Mouse (Mus musculus): ENCODE data around the gene 4933425L06Rik. TPM values are rescaled to one million over a fixed set of nuclear protein-coding genes. Genes with fewer than 3 reads are reported as not detected.

4933425L06Rik gene
- total and polyA plus RNA-seq, 3 experiments, result not detected

- TF ChIP-seq POLR2AphosphoS5 (IDR thresholded peaks at IDR 0.05; ENCODE audit: borderline replicate concordance, low read depth, low read length) (no peak), MXI1 (IDR thresholded peaks at IDR 0.05; ENCODE audit: low read depth, low read length) (peak; percentile 50; the same call in 1 of the 2 replicates), USF1 (IDR thresholded peaks at IDR 0.05; ENCODE audit: low read depth, low read length) (peak; percentile 76), NRF1 (IDR thresholded peaks at IDR 0.05; ENCODE audit: insufficient read depth, low read depth, low read length, poor library complexity, severe bottlenecking) (no peak), UBTF (IDR thresholded peaks at IDR 0.05; ENCODE audit: borderline replicate concordance, insufficient read depth, low read depth, low read length) (no peak), HCFC1 (IDR thresholded peaks at IDR 0.05; ENCODE audit: low read depth, low read length) (no peak), USF2 (IDR thresholded peaks at IDR 0.05; ENCODE audit: borderline replicate concordance in 1 of 2, insufficient read depth in 1 of 2, low read depth in 1 of 2, low read length in 2 of 2) (0 out of 4 replicates have a peak, but pooled peaks of 1 of the 2 experiments have one; percentile 10), MAX (IDR thresholded peaks at IDR 0.05; ENCODE audit: low read length) (no peak; the same call in 1 of the 2 replicates), POLR2A (IDR thresholded peaks at IDR 0.05; ENCODE audit: control insufficient read depth in 1 of 2, insufficient read depth in 1 of 2, low read depth in 1 of 2, low read length in 2 of 2, poor library complexity in 1 of 2) (no peak), KAT2A (conservative IDR thresholded peaks at IDR 0.05; ENCODE audit: low read depth, low read length) (no peak), ZNF384 (IDR thresholded peaks at IDR 0.05; ENCODE audit: low read depth, low read length) (no peak), TAL1 (IDR thresholded peaks at IDR 0.05; ENCODE audit: low read length) (peak; percentile 14; the same call in 1 of the 2 replicates), MYB (IDR thresholded peaks at IDR 0.05; ENCODE audit: low read depth, low read length) (no peak), ETS1 (IDR thresholded peaks at IDR 0.05; ENCODE audit: low read depth, low read length) (peak; percentile 67), ZKSCAN1 (IDR thresholded peaks at IDR 0.05; ENCODE audit: low read depth, low read length) (no peak)
These were observed 48.2 kb downstream of the 4933425L06Rik start (continued) for GRCm38 (mm10) chr13:105130080-105130479.

DNA sequence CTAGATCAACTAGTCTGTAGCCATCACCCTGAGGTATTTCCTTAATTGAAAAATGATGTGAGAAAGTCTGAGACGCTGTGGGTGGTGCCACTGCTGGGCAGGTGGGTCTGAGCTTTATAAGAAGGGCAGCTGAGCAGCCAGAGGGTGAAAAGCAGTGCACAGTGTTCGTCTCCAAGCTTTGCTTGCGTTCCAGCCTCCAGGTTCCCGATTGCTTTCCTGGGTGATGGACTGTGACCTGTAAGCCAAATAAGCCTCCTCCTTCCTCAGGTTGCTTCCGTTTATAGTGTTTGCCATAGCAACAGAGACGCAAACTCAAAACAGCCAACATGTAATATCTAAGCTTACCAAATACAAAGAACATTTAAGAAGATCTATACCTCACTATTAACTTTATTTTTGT, 50.4 kb downstream of the 4933425L06Rik start:
- Histone ChIP-seq H3K27me3 (ENCODE audit: control insufficient read depth in 1 of 2, insufficient read depth in 2 of 2, low read length in 2 of 2) (no peaks in the 10 kb centered on the region), H3K9ac (ENCODE audit: control insufficient read depth, low read depth, low read length, poor library complexity, severe bottlenecking) (no peak overlapping the region), H3K4me3 (ENCODE audit: control insufficient read depth in 1 of 2, insufficient read depth in 1 of 2, low read depth in 2 of 2, low read length in 2 of 2) (no peak overlapping the region), H3K4me1 (ENCODE audit: control insufficient read depth in 1 of 2, insufficient read depth in 2 of 2, low read length in 2 of 2) (peaks cover 4 to 5% of the 10 kb centered on the region in 2 experiments; a peak in 3 of 4 replicates), H3K9me3 (replicated peaks; ENCODE audit: insufficient read depth, low read length) (no peaks in the 10 kb centered on the region), H3K27ac (ENCODE audit: control insufficient read depth, low read depth, low read length) (no peak overlapping the region), H3K36me3 (ENCODE audit: control insufficient read depth in 1 of 2, insufficient read depth in 2 of 2, low read length in 2 of 2) (peaks cover 0 to 7% of the 10 kb centered on the region in 2 experiments; a peak in 2 of 4 replicates), H3K79me2 (ENCODE audit: control insufficient read depth, insufficient read depth, low read length, poor library complexity) (no peaks in the 10 kb centered on the region)
- TF ChIP-seq KAT2A (conservative IDR thresholded peaks at IDR 0.05; ENCODE audit: low read depth, low read length) (no peak), MAX (IDR thresholded peaks at IDR 0.05; ENCODE audit: low read length) (no peak), BHLHE40 (IDR thresholded peaks at IDR 0.05; ENCODE audit: borderline replicate concordance, low read depth, low read length) (no peak), TAL1 (IDR thresholded peaks at IDR 0.05; ENCODE audit: low read length) (no peak), MYC (IDR thresholded peaks at IDR 0.05; ENCODE audit: low read depth, low read length) (no peak), EP300 (IDR thresholded peaks at IDR 0.05; ENCODE audit: low read depth in 1 of 2, low read length in 2 of 2) (no peak), ZMIZ1 (IDR thresholded peaks at IDR 0.05; ENCODE audit: low read depth, low read length) (no peak)
- no peak for DNase-seq (ENCODE audit: low read depth, low spot score)
